Mouse (Mus musculus) forebrain, embryonic 11.5 days (tissue): ENCODE data around the gene Rab6b. TPM values are rescaled to one million over a fixed set of nuclear protein-coding genes. Genes with fewer than 3 reads are reported as not detected.
"Not testable (repeated sequence)": the region's sequence is repeated elsewhere in the genome, so short reads cannot be mapped to it uniquely, and the experiment has no call there.

Experiments used
- ATAC-seq: fragments of 200-750 bp; cut with Nextera tagmentation; replicated peaks from 2 replicates; pipeline ENCODE4 v1.8.0; 2017; ENCODE audit warnings: moderate TSS enrichment; ENCODE audit not compliant: low FRiP score
- DNase-seq: peaks from one replicate; pipeline ENCODE4 v3.0.0-alpha.2; 2017; ENCODE audit warnings: low spot score
- H3K27ac ChIP-seq: fragments of 300-500 bp; sonication (generic); 2 replicates; pipeline ENCODE4 v1.5.1; 2014; ENCODE audit warnings: low read depth, low read length
- H3K27me3 ChIP-seq: fragments of 300-500 bp; sonication (generic); 2 replicates; pipeline ENCODE4 v1.6.1; 2014; ENCODE audit warnings: mild to moderate bottlenecking, low read length, mixed read lengths; ENCODE audit not compliant: control insufficient read depth, insufficient read depth
- H3K36me3 ChIP-seq: fragments of 300-500 bp; sonication (generic); 2 replicates; pipeline ENCODE4 v1.6.1; 2014; ENCODE audit warnings: mild to moderate bottlenecking, low read length, moderate library complexity, mixed read lengths; ENCODE audit not compliant: control insufficient read depth, insufficient read depth
- H3K4me1 ChIP-seq: fragments of 300-500 bp; sonication (generic); replicated peaks from 2 replicates; pipeline ENCODE4 v1.6.1; 2014; ENCODE audit warnings: low read length, mixed read lengths; ENCODE audit not compliant: control insufficient read depth, insufficient read depth
- H3K4me2 ChIP-seq: fragments of 300-500 bp; sonication (generic); 2 replicates; pipeline ENCODE4 v1.6.1; 2014; ENCODE audit warnings: low read depth, mild to moderate bottlenecking, low read length, moderate library complexity, mixed read lengths; ENCODE audit not compliant: severe bottlenecking
- H3K4me3 ChIP-seq: fragments of 300-500 bp; sonication (generic); 2 replicates; pipeline ENCODE4 v1.5.1; 2014; ENCODE audit warnings: low read depth, low read length
- H3K9ac ChIP-seq: fragments of 300-500 bp; sonication (generic); 2 replicates; pipeline ENCODE4 v1.6.1; 2014; ENCODE audit warnings: low read length
- H3K9me3 ChIP-seq: fragments of 300-500 bp; sonication (generic); 2 replicates; pipeline ENCODE4 v1.6.1; 2016; ENCODE audit warnings: low read length, mixed read lengths; ENCODE audit not compliant: control insufficient read depth
- WGBS: fragments of 180-500 bp; shearing (Covaris S2); extraction: QIAGEN DNeasy Blood & Tissue Kit; methylation state at CpG from one replicate; pipeline ENCODE4 v1.1.7; 2014; 5-methylcytosine and 5-hydroxymethylcytosine counted together
- polyA plus RNA-seq: library from polyadenylated mRNA; unstranded; fragments of >200 nt; fragmentation: Nextera tagmentation; extraction: Ambion mirVana; gene quantifications from 2 replicates; pipeline ENCODE4 v1.2.1, GENCODE M21; 2014

Rab6b gene
- polyA plus RNA-seq, 1 experiment from 2014 or later = 12.5 TPM

DNA sequence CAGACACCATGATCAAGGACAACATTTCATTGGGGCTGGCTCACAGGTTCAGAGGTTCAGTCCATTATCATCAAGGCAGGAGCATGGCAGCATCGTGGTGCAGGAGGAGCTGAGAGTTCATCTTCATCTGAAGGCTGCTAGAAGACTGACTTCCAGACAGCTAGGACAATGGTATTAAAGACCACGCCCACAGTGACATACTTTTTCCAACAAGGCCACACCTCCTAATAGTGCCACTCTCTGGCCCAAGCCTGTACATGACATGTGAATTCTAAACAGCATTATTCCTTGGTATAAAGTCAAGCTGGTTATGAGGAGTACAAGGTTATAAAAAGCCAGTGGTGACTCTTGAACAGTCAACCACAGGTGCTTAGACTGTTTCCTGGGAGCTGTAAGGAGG is 43.0 kb downstream of the Rab6b start:
- no peak for DNase-seq
- no peak for ATAC-seq
- no peaks in the 10 kb centered on the region for H3K27me3 ChIP-seq
- no peak overlapping the region for H3K27ac ChIP-seq
- H3K36me3 ChIP-seq = no peaks in the 10 kb centered on the region; the same call in 1 of the 2 replicates
- 85% methylated on average over 2 of the region's 2 CpGs for WGBS
- H3K4me3 ChIP-seq = no peak overlapping the region
- no peaks in the 10 kb centered on the region for H3K4me1 ChIP-seq
- no peak overlapping the region for H3K4me2 ChIP-seq
- H3K9me3 ChIP-seq = no peaks in the 10 kb centered on the region
- no peak overlapping the region for H3K9ac ChIP-seq

DNA sequence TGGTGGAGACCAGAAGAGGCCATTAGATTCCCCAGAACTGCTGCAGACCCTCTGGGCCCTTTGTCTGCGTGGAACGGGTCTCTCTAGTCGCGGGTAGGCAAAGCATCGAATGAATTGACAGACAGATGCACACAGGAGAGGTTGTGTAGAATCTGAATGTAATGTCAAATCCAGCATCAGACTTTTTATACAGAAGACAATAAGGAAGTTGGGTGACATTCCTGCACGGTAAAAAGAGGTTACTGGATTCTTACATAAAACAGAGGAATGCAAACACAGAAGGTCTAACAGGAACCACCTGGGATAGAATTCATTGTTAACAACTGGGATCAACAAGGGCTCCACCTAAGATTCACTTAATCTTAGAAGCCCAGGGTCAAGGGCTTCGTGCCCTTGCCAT is 43.6 kb downstream of the Rab6b start:
- WGBS = 89% methylated on average over 7 of the region's 7 CpGs
- not testable (repeated sequence) for H3K27me3 ChIP-seq

DNA sequence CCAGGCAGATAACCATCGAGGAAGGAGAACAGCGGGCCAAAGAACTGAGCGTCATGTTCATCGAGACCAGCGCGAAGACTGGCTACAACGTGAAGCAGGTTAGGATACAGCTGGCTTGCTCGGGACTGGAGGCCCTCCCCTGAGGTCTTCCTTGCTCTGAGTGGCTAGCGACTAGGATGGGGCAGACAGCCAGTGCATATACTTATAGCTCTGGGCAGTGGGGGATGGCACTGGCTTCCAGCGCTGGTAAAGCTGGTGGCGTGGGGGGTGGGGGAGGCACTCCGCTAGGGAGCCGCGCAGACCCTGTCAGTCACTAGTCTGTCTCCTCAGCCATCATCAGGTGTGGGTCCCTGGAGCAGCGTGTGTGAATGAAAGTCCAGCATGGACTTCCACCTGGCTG is 52.2 kb downstream of the Rab6b start:
- H3K36me3 ChIP-seq = no peaks in the 10 kb centered on the region

More for the DNA sequence above, 43.6 kb downstream of the Rab6b start:
- not testable (repeated sequence) for H3K4me2 ChIP-seq, H3K9me3 ChIP-seq, H3K36me3 ChIP-seq, H3K4me3 ChIP-seq, ATAC-seq, H3K27ac ChIP-seq, DNase-seq, H3K9ac ChIP-seq, H3K4me1 ChIP-seq

DNA sequence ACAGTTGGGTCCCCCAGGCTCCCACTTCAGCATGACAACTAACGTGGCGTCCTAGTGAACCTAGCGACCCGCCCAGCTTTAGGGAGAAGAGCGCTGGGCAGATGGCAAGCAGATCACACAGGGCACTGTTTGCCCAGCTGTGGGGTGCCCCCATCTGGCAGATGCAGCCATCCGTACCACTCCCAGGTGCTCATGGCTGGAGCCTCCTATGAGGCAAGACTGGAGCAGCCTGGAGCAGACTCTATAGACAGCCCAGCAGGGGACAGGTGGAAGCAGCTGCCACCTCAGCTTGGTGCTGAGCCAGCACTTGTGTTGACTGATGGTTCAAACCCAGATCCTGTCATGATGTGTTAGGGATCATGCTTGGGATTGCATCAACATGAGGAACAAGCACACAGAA is 56.5 kb downstream of the Rab6b start:
- H3K27ac ChIP-seq = no peak overlapping the region
- no peaks in the 10 kb centered on the region for H3K9me3 ChIP-seq
- H3K4me1 ChIP-seq = no peaks in the 10 kb centered on the region
- no peak overlapping the region for H3K9ac ChIP-seq
- H3K36me3 ChIP-seq = no peaks in the 10 kb centered on the region; the same call in 1 of the 2 replicates
- no peak for ATAC-seq
- no peaks in the 10 kb centered on the region for H3K27me3 ChIP-seq
- WGBS = 74% methylated on average over 6 of the region's 6 CpGs
- no peak overlapping the region for H3K4me3 ChIP-seq
- no peak for DNase-seq
- H3K4me2 ChIP-seq = no peak overlapping the region

More for the DNA sequence above, 52.2 kb downstream of the Rab6b start:
- Histone ChIP-seq H3K4me3 (no peak overlapping the region), H3K27ac (no peak overlapping the region), H3K4me1 (no peaks in the 10 kb centered on the region), H3K4me2 (no peak overlapping the region), H3K9ac (no peak overlapping the region), H3K27me3 (no peaks in the 10 kb centered on the region), H3K9me3 (no peaks in the 10 kb centered on the region)
- DNase-seq (no peak), ATAC-seq (no peak)
- WGBS = 78% methylated on average over 15 of the region's 15 CpGs

DNA sequence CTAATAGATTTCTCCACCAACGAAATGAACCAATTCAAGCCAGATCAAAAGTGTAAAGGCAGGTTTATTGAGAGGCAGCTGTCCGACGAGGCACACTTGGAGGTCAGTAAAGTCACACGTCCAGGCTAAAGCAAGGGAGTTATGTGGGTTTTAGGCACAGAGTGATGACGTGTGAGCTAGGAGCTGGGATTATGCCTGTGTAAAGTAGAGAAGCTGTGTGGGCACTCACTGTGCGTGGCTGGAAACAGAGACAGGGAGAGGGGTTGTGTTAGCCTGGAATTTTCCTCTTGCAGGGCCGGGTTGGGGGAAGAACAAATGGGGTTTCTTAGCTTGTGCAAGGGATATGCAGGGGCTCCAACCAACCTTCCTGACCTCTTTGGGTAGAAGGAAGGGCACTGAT is 57.2 kb downstream of the Rab6b start:
- ATAC-seq = no peak
- H3K4me1 ChIP-seq = no peaks in the 10 kb centered on the region
- H3K27me3 ChIP-seq = no peaks in the 10 kb centered on the region
- 81% methylated on average over 7 of the region's 7 CpGs for WGBS
- no peak overlapping the region for H3K4me2 ChIP-seq
- no peaks in the 10 kb centered on the region; the same call in 1 of the 2 replicates for H3K36me3 ChIP-seq
- H3K4me3 ChIP-seq = no peak overlapping the region
- H3K9ac ChIP-seq = no peak overlapping the region
- DNase-seq = no peak
- no peaks in the 10 kb centered on the region for H3K9me3 ChIP-seq
- no peak overlapping the region for H3K27ac ChIP-seq

DNA sequence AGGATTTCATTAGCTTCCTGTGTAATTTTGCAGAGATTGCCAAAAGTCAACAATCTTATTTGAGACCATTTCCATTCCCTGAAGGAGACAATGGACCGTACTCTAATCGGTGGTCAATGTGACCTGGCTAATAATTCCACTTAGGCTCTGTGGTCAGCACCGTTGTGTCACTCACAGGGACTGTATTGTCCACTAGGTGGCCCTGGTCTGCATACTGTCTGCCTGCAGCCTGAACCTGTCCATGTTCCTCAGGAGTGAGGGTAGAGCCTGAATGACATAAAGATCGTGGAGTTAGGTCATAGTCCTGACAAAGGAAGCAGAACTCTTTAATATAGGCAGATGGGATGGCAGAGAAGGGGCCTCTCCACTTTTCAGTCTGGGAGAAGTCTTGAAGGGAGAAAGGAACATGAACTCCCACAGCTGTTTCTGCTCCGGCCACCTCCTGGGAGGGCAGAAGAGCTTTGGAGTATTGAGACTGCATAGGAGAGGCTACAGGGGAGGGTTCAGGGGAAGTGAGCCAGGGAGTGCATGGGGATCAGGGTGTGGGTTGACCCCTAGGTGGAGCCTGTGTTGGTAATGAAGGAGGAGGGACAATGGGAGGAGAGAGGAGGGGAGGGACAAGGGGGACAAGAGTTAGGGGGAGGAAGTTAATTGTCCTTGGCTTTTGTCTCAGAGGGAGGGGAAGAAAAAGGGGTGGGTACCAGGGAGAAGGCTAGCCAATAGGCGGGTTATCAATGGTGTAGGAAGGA is 63.4 kb downstream of the Rab6b start:
- Histone ChIP-seq H3K4me3 (no peak overlapping the region), H3K9ac (no peak overlapping the region), H3K27ac (no peak overlapping the region), H3K27me3 (no peaks in the 10 kb centered on the region), H3K36me3 (no peaks in the 10 kb centered on the region; the same call in 1 of the 2 replicates), H3K4me1 (no peaks in the 10 kb centered on the region), H3K4me2 (no peak overlapping the region), H3K9me3 (no peaks in the 10 kb centered on the region)
- ATAC-seq = no peak
- no peak for DNase-seq
- WGBS = 64% methylated on average over 6 of the region's 6 CpGs

DNA sequence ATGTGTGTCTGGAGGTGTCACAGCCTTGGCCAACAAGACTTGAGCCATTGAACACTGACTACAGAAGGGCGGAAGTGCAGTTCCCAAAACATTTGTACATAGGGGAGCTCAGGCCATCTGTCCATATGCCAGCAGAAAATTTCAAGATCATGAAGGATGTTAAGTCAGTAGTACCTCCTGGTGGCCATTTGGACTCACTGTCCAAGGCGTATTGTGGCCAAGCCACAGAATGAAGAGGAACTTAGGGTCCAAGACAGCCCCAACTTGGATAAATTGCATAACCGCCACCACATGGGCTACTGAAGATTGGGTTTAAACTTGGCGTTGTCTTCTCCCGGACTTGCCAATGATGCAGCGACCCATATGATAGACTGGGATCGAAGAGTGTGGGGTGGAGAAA is 64.1 kb downstream of the Rab6b start:
- H3K4me3 ChIP-seq = no peak overlapping the region
- DNase-seq (no peak), ATAC-seq (no peak)
- peaks cover 3% of the 10 kb centered on the region; the same call in 1 of the 2 replicates for H3K4me1 ChIP-seq
- H3K9me3 ChIP-seq = no peaks in the 10 kb centered on the region
- H3K4me2 ChIP-seq = no peak overlapping the region
- no peak overlapping the region for H3K9ac ChIP-seq
- H3K36me3 ChIP-seq = no peaks in the 10 kb centered on the region; the same call in 1 of the 2 replicates
- no peak overlapping the region for H3K27ac ChIP-seq
- H3K27me3 ChIP-seq = no peaks in the 10 kb centered on the region
- WGBS = 91% methylated on average over 7 of the region's 7 CpGs

DNA sequence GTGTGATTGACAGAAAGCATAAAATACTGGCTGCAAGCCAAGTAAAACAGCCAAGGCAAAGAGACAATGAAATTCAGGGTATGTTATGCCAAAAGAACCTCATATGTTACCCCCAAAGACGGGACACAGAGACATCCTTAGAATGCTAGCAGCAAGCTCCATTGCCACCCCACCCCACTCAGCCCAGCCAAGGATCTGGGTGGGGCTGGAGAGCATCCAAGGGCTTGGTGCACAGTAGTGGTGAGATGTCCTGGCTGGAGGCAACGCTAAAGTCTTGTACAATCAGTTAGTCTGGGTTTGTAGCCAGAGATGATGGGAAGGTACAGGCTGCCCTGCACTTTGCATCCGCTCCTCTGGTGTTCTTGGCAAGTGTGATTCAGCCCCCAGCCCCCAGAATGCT is 68.7 kb downstream of the Rab6b start:
- Histone ChIP-seq H3K27me3 (no peaks in the 10 kb centered on the region), H3K4me1 (peaks cover 3% of the 10 kb centered on the region; the same call in 1 of the 2 replicates), H3K9ac (peak overlapping the region; percentile 68), H3K4me3 (no peak overlapping the region), H3K9me3 (no peaks in the 10 kb centered on the region), H3K27ac (no peak overlapping the region), H3K36me3 (no peaks in the 10 kb centered on the region), H3K4me2 (peak overlapping the region; percentile 58; the same call in 1 of the 2 replicates)
- ATAC-seq (no peak; the same call in 1 of the 2 replicates), DNase-seq (no peak)
- 63% methylated on average over 3 of the region's 3 CpGs for WGBS
